Mouse (Mus musculus) small intestine, adult 2 months (tissue): ENCODE data around the gene Ugt1a9.

Experiments used
- CTCF ChIP-seq: fragments of 200-500 bp; IDR thresholded peaks from 2 replicates; pipeline ENCODE4 v1.5.1; 2012; ENCODE audit warnings: low read depth, mild to moderate bottlenecking, control low read depth, inconsistent platforms, low read length, moderate library complexity, mixed read lengths; ENCODE audit not compliant: insufficient replicate concordance, insufficient read length; ENCODE audit errors: extremely low read depth
- POLR2A ChIP-seq: fragments of 200-500 bp; IDR thresholded peaks from 2 replicates; pipeline ENCODE4 v1.6.1; 2012; ENCODE audit warnings: low read depth, mild to moderate bottlenecking, control low read depth, inconsistent platforms, low read length, moderate library complexity

DNA sequence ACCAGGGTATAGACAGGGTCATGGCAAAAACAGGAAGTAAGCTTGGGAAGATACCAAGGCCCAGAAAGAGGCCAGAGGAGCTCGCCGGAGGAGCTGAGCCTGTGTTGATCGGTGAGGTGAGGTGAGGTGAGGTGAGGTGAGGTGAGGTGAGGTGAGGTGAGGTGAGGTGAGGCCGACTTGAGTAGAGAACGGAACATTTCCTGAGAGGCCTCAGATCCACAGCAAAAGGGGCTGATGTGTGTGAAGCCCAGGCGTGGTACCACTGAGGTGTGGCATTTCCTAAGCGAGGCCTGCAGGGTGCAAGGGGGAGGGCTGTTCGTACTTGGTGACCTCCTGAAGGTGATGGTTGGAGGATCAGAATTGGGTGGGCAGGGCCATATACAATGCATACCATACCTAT, 182.5 kb downstream of the Ugt1a9 start:
- TF ChIP-seq CTCF, result no peak
- TF ChIP-seq POLR2A, result no peak
